Mouse (Mus musculus) kidney, postnatal 10 days (tissue): ENCODE results near the gene Samd1.

Experiments used
- DNase-seq: peaks from one replicate; pipeline ENCODE4 v3.0.0; 2021; ENCODE audit warnings: mixed read lengths

Samd1 gene

GRCm38 (mm10) chr8:84012499-84013165, 15.2 kb downstream of the Samd1 start:
- peak; percentile 70 for DNase-seq

- DNase-seq: no peak
Measured at GRCm38 (mm10) chr8:84015833-84016232, 18.4 kb downstream of the Samd1 start.

GRCm38 (mm10) chr8:84019738-84020137, 22.3 kb downstream of the Samd1 start:
- DNase-seq: no peak

GRCm38 (mm10) chr8:84021096-84021495, 23.6 kb downstream of the Samd1 start, which contains the start of gene Palm3:
Gene Palm3, plus strand, starts transcription at chr8:84021471.
- peak; percentile 84 for DNase-seq

- DNase-seq: peak; percentile 30
Measured at GRCm38 (mm10) chr8:84021569-84021968, 24.1 kb downstream of the Samd1 start.

- DNase-seq: peak; percentile 84
Measured at GRCm38 (mm10) chr8:84023085-84023484, 25.6 kb downstream of the Samd1 start.

GRCm38 (mm10) chr8:84023631-84024030, 26.2 kb downstream of the Samd1 start:
- peak; percentile 70 for DNase-seq

- DNase-seq: peak; percentile 85
Measured at GRCm38 (mm10) chr8:84024171-84024570, 26.7 kb downstream of the Samd1 start.

GRCm38 (mm10) chr8:84025863-84026262, 28.4 kb downstream of the Samd1 start:
- peak; percentile 85 for DNase-seq

GRCm38 (mm10) chr8:84027449-84027848, 30.0 kb downstream of the Samd1 start:
- DNase-seq: no peak

GRCm38 (mm10) chr8:84029272-84029671, 31.8 kb downstream of the Samd1 start:
- no peak for DNase-seq

- DNase-seq: no peak
Measured at GRCm38 (mm10) chr8:84032777-84033176, 35.3 kb downstream of the Samd1 start.

- peak; percentile 70 for DNase-seq
Measured at GRCm38 (mm10) chr8:84038015-84038414, 40.5 kb downstream of the Samd1 start.

GRCm38 (mm10) chr8:84039050-84039449, 41.6 kb downstream of the Samd1 start:
- peak; percentile 87 for DNase-seq

- peak; percentile 87 for DNase-seq
Measured at GRCm38 (mm10) chr8:84042066-84042947, 44.8 kb downstream of the Samd1 start, which contains the start of gene Il27ra. Gene Il27ra, minus strand, starts transcription at chr8:84042589.

GRCm38 (mm10) chr8:84042948-84043342, 45.5 kb downstream of the Samd1 start:
- no peak for DNase-seq

- no peak for DNase-seq
Measured at GRCm38 (mm10) chr8:84044103-84044502, 46.6 kb downstream of the Samd1 start.

GRCm38 (mm10) chr8:84044900-84045299, 47.4 kb downstream of the Samd1 start, which contains the start of gene Rln3:
Gene Rln3, minus strand, starts transcription at chr8:84045000.
- DNase-seq: no peak

- no peak for DNase-seq
Measured at GRCm38 (mm10) chr8:84046505-84046904, 49.0 kb downstream of the Samd1 start.

GRCm38 (mm10) chr8:84048171-84048570, 50.7 kb downstream of the Samd1 start:
- DNase-seq: no peak
